Mouse (Mus musculus): ENCODE measurements at regions not wholly inside any gene's neighbourhood (a gene's known extent, or its start where the extent isn't known, plus 50 kb on each side); places are given as distances from the start of the nearest gene placed in this dataset.

GRCm38 (mm10) chr2:30676833-30677459 lies 82.1 kb downstream of the Cstad start:
- DNase-seq (ENCODE audit: extremely low read depth, low read depth), result no peak

GRCm38 (mm10) chr2:30676450-30676832 lies 81.6 kb downstream of the Cstad start:
- DNase-seq (ENCODE audit: extremely low read depth, low read depth), result no peak

- DNase-seq (ENCODE audit: extremely low read depth, low read depth), result no peak
These were observed 81.0 kb downstream of the Cstad start for GRCm38 (mm10) chr2:30675839-30676238.

DNA sequence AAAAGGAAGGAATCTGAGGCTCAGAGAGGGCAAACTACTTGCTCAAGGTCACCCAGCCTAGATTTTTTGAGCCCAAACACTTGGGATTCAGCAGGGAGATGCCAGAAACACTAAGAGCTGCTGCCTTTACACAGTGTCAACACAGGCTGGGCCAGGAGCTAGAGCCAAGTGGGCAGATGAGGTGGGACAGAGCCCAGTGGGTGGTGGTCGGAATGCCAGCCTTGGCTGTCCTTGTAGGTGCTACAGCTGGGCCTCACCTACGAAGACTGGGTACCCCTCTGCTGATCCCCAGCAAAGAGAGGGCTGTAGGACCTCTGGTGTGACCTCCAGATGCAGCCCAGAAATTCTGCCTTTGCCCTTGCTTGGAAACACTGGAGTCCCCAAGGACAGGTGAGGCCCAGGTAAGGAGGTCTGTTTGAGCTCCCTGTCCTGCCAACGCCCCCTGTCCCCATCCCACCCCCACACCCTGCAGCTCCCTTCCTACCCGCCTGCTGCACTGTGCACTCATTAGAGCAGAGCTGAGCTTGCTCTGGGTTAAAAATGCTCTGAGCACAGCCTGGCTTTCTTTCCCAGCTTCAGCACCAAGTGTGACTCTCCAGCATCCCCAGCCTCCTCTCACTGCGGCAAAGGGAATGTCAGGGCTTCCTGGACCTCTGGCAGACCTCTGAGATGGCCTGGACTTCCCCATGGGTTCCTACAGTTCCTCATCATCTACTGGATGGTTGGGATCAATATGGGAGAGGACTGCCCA lies 76.2 kb downstream of the Cstad start:
- DNase-seq (ENCODE audit: extremely low read depth, low read depth), result no peak

DNA sequence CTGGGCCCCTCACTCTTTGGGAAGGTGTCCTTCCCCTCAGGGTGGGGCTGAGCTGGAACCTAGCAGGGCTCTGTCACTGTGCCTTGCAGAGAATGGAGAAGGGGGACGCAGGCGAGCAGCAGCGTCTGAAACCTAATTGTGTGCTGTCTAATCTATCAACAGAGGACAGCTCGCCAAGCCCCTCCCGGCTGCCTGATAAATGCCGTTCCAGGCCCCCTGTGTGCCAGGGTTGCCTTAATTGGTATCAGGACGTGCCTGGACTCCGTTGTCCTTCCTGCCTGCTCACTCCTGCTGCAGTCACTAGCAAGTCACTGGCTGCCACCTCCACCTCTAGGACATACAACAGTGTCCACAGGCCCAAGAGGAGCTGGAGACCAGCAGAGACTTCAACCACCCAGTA lies 72.6 kb downstream of the Cstad start:
- DNase-seq (ENCODE audit: extremely low read depth, low read depth), result no peak

- DNase-seq (ENCODE audit: extremely low read depth, low read depth), result no peak
These were observed 66.3 kb downstream of the Cstad start for GRCm38 (mm10) chr2:30661147-30661546.

GRCm38 (mm10) chr2:30660613-30660991 lies 65.8 kb downstream of the Cstad start:
- DNase-seq (ENCODE audit: extremely low read depth, low read depth), result no peak

- DNase-seq (ENCODE audit: extremely low read depth, low read depth), result no peak
These were observed 65.2 kb downstream of the Cstad start for GRCm38 (mm10) chr2:30659836-30660612.

DNA sequence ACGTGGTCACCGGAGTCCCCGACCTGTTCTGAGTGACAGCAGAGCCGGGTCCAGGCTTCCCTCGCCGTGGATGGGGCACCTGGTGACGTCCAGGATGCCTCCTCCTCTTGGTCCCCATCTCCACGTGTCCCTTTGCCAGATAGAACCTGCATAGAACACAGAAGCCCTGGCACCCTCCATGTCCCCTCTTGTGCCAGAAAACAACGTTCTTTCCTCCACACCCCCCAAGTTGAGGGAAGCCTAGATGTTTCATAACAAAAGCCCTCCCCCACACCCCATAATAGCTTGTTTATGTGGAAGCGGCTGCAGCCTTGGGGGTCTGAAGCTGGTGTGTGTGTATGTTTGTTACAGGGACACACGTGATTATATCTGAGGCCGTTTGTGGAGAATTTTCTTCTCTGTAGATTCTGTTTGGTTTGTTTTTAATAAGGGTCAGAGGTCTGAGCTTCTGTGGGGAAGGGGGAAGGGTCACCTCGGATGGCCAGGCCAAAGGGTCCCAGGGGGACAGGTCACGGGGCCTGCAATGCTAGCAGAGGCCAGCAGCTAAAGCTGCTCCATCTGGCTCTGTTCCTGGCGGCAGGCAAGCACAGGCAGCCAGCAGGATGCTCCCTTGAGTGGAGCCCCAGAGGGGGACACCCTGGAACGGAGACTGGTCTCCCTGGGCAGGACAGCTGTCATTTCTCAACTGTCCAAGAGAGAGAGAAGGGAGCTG lies 64.2 kb downstream of the Cstad start:
- DNase-seq (ENCODE audit: extremely low read depth, low read depth), result no peak

Data from MEL-GATA-1-ER (cell line).